Mouse (Mus musculus) heart, adult 9 months (tissue): ENCODE measurements at regions not wholly inside any gene's neighbourhood (a gene's known extent, or its start where the extent isn't known, plus 50 kb on each side); places are given as distances from the start of the nearest gene placed in this dataset.

Experiments used
- DNase-seq, 2 experiments: peaks; one replicate each; pipeline ENCODE4 v3.0.0; 2022; ENCODE audit warnings: low spot score in 2 of 2

GRCm38 (mm10) chrY:43772246-43772645, 492.0 kb downstream of the Gm21739 start:
- peak; percentile 10 to 18 for DNase-seq
